Mouse (Mus musculus) activated CD4-positive, CD25-positive, alpha-beta regulatory T cell (primary cell): ENCODE results near the gene Cct6b. TPM values are rescaled to one million over a fixed set of nuclear protein-coding genes. Genes with fewer than 3 reads are reported as not detected.

ENCODE experiments used
- polyA plus RNA-seq, 2 experiments: library from polyadenylated mRNA; unstranded; fragments of 100-300 nt; shearing (Covaris generic); gene quantifications; one replicate each; pipeline ENCODE4 v1.2.1; 2017

The Cct6b gene
- 1 to 10 TPM in 1 of 2 experiments, under 1 TPM in 1; 0.25 to 1.8 TPM for polyA plus RNA-seq

GRCm38 (mm10) chr11:82763742-82764437, at the start of gene Cct6b, which contains the start of gene Zfp830:
TSS of gene Cct6b (minus strand) at chr11:82764321.
TSS of gene Zfp830 (plus strand) at chr11:82764345.

GRCm38 (mm10) chr11:82780983-82781903, 17.1 kb upstream of the Cct6b start, which contains the start of gene Lig3:
TSS of gene Lig3 (plus strand) at chr11:82781108.

Other genes with a start within 250 kb of the Cct6b start
- gene Zfp830, start within 50 bp of the Cct6b start, polyA plus RNA-seq = 10 to 100 TPM; 27.4 to 30.4 TPM
- 10 to 100 TPM; 28.6 to 32.2 TPM for gene Lig3, start 16.8 kb upstream of the Cct6b start, polyA plus RNA-seq
- 10 to 100 TPM; 13.0 to 15.8 TPM for gene Rffl, start 106.9 kb upstream of the Cct6b start, polyA plus RNA-seq
- gene Rad51d, start 126.3 kb upstream of the Cct6b start, polyA plus RNA-seq = 10 to 100 TPM; 30.1 to 32.6 TPM
- gene Fndc8, start 127.8 kb upstream of the Cct6b start, polyA plus RNA-seq = under 1 TPM in 1 of 2 experiments, not detected in 1; 0.26 TPM
- 10 to 100 TPM; 23.2 to 33.4 TPM for gene Nle1, start 144.1 kb upstream of the Cct6b start, polyA plus RNA-seq
- under 1 TPM in 1 of 2 experiments, not detected in 1; 0.23 TPM for gene Unc45b, start 146.2 kb upstream of the Cct6b start, polyA plus RNA-seq
- gene Slfn5, start 187.0 kb upstream of the Cct6b start, polyA plus RNA-seq = 10 to 100 TPM; 28.1 to 34.1 TPM
- gene Slfn9, start 227.5 kb upstream of the Cct6b start, polyA plus RNA-seq = 10 to 100 TPM in 1 of 2 experiments, 1 to 10 TPM in 1; 7.4 to 18.8 TPM